Mouse (Mus musculus) lung, embryonic 15.5 days (tissue): ENCODE results near the gene Lama5. TPM values are rescaled to one million over a fixed set of nuclear protein-coding genes. Genes with fewer than 3 reads are reported as not detected.
"Not testable (repeated sequence)": the region's sequence is repeated elsewhere in the genome, so short reads cannot be mapped to it uniquely, and the experiment has no call there.

Experiments
- ATAC-seq: fragments of 200-750 bp; cut with Nextera tagmentation; 2 replicates; pipeline ENCODE4 v1.8.0; 2017; ENCODE audit warnings: moderate number of reproducible peaks, borderline replicate concordance; ENCODE audit not compliant: low FRiP score, low TSS enrichment; ENCODE audit errors: extremely low read depth
- H3K27ac ChIP-seq: fragments of 300-500 bp; sonication (generic); 2 replicates; pipeline ENCODE4 v1.5.1; 2015; ENCODE audit warnings: moderate library complexity, mild to moderate bottlenecking, inconsistent platforms
- H3K27me3 ChIP-seq: fragments of 300-500 bp; sonication (generic); 2 replicates; pipeline ENCODE4 v1.6.1; 2015; ENCODE audit warnings: inconsistent platforms
- H3K36me3 ChIP-seq: fragments of 300-500 bp; sonication (generic); 2 replicates; pipeline ENCODE4 v1.6.1; 2015; ENCODE audit warnings: inconsistent platforms
- H3K4me1 ChIP-seq: fragments of 300-500 bp; sonication (generic); 2 replicates; pipeline ENCODE4 v1.6.1; 2015; ENCODE audit warnings: inconsistent platforms
- H3K4me2 ChIP-seq: fragments of 300-500 bp; sonication (generic); 2 replicates; pipeline ENCODE4 v1.6.1; 2015; ENCODE audit warnings: inconsistent platforms, mild to moderate bottlenecking, moderate library complexity
- H3K4me3 ChIP-seq: fragments of 300-500 bp; sonication (generic); 2 replicates; pipeline ENCODE4 v1.5.1; 2015; ENCODE audit warnings: mild to moderate bottlenecking, inconsistent platforms
- H3K9ac ChIP-seq: fragments of 300-500 bp; sonication (generic); 2 replicates; pipeline ENCODE4 v1.6.1; 2015; ENCODE audit warnings: inconsistent platforms
- H3K9me3 ChIP-seq: fragments of 300-500 bp; sonication (generic); 2 replicates; pipeline ENCODE4 v1.6.1; 2016; ENCODE audit warnings: inconsistent platforms
- WGBS: fragments of 180-500 bp; shearing (Covaris S2); methylation state at CpG from one replicate; pipeline ENCODE4 v1.1.7; 2015; 5-methylcytosine and 5-hydroxymethylcytosine counted together
- polyA plus RNA-seq: library from polyadenylated mRNA; unstranded; fragments of >200 nt; fragmentation: Nextera tagmentation; extraction: Ambion mirVana; gene quantifications from 2 replicates; pipeline ENCODE4 v1.2.1, GENCODE M21; 2015

Gene Lama5
- polyA plus RNA-seq, 1 experiment from 2014 or later, result 83.2 TPM

GRCm38 (mm10) chr2:180260610-180261480 lies 35.2 kb upstream of the Lama5 start:
- Histone ChIP-seq H3K9ac (no peak overlapping the region), H3K4me1 (peaks cover 22% of the 10 kb centered on the region), H3K4me2 (no peak overlapping the region), H3K9me3 (no peaks in the 10 kb centered on the region), H3K27ac (no peak overlapping the region), H3K27me3 (no peaks in the 10 kb centered on the region), H3K4me3 (no peak overlapping the region), H3K36me3 (peaks cover 65% of the 10 kb centered on the region)
- WGBS, result 56% methylated on average over 8 of the region's 8 CpGs
- ATAC-seq, result no peak

DNA sequence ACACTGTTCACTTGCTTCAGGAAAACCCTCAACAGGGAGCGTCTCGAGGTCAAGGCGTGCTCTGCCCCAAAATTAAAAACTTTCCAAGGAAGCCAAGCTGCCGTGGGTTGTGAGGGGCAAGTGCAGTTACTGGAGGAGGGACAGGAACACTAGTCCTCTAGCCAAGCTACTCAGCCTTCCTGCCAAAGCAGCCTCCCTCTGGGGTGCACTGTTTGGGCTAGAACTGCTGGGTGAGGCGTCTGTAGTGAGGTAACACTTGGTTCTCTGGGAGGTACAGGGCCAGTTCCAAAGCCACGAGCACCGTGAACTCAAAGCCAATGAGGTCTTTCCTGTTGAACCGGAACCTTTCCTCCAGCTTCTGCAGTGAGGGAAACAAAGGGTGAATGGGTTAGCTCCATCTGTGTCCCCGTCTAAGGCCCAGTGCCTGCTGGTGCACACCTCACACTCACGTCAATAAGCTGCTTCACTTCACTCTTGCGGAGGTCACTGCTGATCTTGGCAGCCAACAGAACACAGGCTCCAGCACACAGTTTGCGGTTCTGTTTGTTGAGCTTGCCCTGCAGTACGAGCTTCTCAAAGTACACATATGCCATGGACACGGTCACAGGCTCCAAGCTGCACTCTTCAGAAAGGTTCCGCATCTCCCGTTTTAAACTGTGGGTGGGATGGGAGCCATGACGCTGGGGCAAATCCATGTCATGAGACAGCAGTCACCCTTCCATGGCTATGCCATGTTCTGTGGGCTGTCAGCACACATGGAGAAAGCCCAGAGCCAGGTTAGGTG lies 34.4 kb upstream of the Lama5 start:
- not testable (repeated sequence) for H3K27me3 ChIP-seq, ATAC-seq, H3K27ac ChIP-seq, H3K4me3 ChIP-seq, H3K4me2 ChIP-seq, H3K9ac ChIP-seq, H3K9me3 ChIP-seq
- WGBS, result 59% methylated on average over 17 of the region's 17 CpGs
- Histone ChIP-seq H3K36me3 (peaks cover 65% of the 10 kb centered on the region), H3K4me1 (peaks cover 23% of the 10 kb centered on the region)

- not testable (repeated sequence) for H3K9me3 ChIP-seq, ATAC-seq, H3K27ac ChIP-seq, H3K27me3 ChIP-seq, H3K4me2 ChIP-seq, H3K4me3 ChIP-seq, H3K9ac ChIP-seq
- Histone ChIP-seq H3K36me3 (peaks cover 55% of the 10 kb centered on the region), H3K4me1 (peaks cover 23% of the 10 kb centered on the region)
- WGBS, result 64% methylated on average over 10 of the region's 10 CpGs
Observed at GRCm38 (mm10) chr2:180258951-180259484, 33.4 kb upstream of the Lama5 start.

DNA sequence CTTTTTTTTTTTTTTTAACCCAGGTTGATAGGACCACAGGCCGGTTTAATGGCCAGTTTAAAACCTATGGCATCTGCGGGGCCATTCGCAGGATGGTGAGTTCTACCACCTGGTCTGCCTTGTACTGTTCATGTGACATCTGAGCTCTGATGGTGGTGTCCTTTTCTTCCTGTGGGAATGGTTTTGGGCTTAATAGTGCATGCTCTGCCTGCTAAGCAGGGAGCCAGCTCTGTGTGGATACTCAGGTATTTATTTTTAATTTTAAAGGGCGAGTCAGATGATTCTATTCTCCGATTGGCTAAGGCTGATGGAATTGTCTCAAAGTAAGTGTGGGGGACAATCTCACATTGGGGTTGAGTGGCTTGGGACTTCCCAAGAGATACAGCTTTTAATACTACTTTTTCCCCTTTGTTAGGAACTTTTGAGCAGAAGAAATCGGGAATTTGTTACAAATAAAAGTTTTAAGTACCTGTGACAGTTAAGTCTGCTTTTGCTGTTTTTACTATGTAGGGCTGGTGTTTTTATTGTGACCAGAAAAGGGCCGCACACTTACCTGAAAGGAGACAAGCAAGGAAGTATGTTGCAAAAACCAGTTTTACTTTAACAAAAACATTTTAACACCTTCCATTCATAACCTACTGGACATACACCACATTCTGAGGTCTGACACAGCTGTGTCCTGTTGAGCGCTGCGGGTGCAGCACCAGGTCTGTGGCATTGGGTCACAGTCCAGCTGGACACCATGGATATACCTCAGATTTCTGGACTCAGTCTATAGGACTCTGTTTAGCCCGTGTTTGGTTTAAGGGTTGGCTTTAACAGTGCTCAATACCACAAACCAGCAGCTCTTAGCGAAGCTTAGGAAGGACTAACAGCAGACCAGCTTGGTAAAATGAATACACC lies 32.6 kb upstream of the Lama5 start:
- ATAC-seq, result no peak
- Histone ChIP-seq H3K36me3 (peaks cover 47% of the 10 kb centered on the region), H3K9me3 (no peaks in the 10 kb centered on the region), H3K4me3 (peak overlapping the region; percentile 81), H3K4me1 (peaks cover 23% of the 10 kb centered on the region), H3K9ac (peak overlapping the region; percentile 83), H3K27me3 (no peaks in the 10 kb centered on the region), H3K27ac (no peak overlapping the region), H3K4me2 (peak overlapping the region; percentile 81)
- WGBS, result 49% methylated on average over 11 of the region's 11 CpGs

- Histone ChIP-seq H3K4me3 (peak within 1 kb of the TSS; percentile 81), H3K4me2 (peak within 1 kb of the TSS; percentile 81), H3K27ac (peak within 1 kb of the TSS; percentile 93), H3K36me3 (peaks cover 36% of the 10 kb centered on the region), H3K27me3 (no peaks in the 10 kb centered on the region), H3K9me3 (no peaks in the 10 kb centered on the region), H3K9ac (peak within 1 kb of the TSS; percentile 83), H3K4me1 (peaks cover 23% of the 10 kb centered on the region)
- peak; percentile 97 for ATAC-seq
- WGBS, result under 1% methylated on average over 38 of the region's 38 CpGs
Observed at GRCm38 (mm10) chr2:180257001-180257521, 31.4 kb upstream of the Lama5 start, which contains the start of gene Rps21. Gene Rps21 (plus strand): TSS chr2:180257377.

DNA sequence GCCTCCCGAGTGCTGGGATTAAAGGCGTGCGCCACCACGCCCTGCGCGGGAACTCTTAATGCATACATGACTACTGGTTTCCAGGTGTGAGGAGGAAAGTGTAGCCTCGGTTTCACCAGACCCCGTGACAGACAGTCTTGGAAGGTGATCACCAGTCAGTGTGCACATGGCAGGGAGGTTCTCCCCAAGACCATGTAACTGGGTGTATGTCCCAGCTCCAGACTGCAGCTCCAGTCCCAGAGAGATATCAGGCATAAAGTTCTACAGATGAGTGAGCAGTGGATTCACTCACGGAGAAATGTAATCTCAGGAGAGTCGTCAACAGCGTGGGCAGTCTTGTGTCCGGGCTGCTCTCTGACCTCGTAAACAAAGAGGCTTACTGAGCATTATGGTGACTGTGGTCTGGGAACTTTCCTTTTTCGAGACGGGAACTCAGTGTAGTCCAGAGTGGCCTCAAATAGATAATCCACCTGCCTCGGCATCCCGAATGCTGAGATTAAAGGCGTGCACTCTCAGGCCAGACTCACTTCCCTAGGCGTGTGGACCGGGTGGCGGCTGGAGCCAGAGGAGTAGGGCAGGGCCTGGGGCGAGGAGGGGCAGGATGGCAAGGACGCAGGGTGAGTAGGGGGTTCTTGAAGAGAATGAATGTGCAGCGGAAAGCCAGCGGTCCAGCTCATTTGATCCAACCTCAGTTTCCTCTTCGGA lies 30.8 kb upstream of the Lama5 start:
- WGBS, result 23% methylated on average over 26 of the region's 26 CpGs
- peak overlapping the region; percentile 65 for H3K9ac ChIP-seq
- H3K4me1 ChIP-seq, result peaks cover 23% of the 10 kb centered on the region
- H3K4me2 ChIP-seq, result peak overlapping the region; percentile 80
- H3K36me3 ChIP-seq, result peaks cover 30% of the 10 kb centered on the region
- H3K27me3 ChIP-seq, result no peaks in the 10 kb centered on the region
- H3K9me3 ChIP-seq, result no peaks in the 10 kb centered on the region
- peak; percentile 74 for ATAC-seq
- H3K27ac ChIP-seq, result peak overlapping the region; percentile 93
- H3K4me3 ChIP-seq, result peak overlapping the region; percentile 81

GRCm38 (mm10) chr2:180255701-180256100 lies 30.0 kb upstream of the Lama5 start:
- peaks cover 23% of the 10 kb centered on the region for H3K36me3 ChIP-seq
- no peaks in the 10 kb centered on the region for H3K27me3 ChIP-seq
- no peak overlapping the region for H3K9ac ChIP-seq
- no peaks in the 10 kb centered on the region for H3K9me3 ChIP-seq
- ATAC-seq, result no peak
- H3K4me2 ChIP-seq, result peak overlapping the region; percentile 80
- WGBS, result 80% methylated on average over 9 of the region's 9 CpGs
- peak overlapping the region; percentile 81; the same call in 1 of the 2 replicates for H3K4me3 ChIP-seq
- peak overlapping the region; percentile 93; the same call in 1 of the 2 replicates for H3K27ac ChIP-seq
- H3K4me1 ChIP-seq, result peaks cover 23% of the 10 kb centered on the region

GRCm38 (mm10) chr2:180254436-180255209 lies 29.0 kb upstream of the Lama5 start:
- no peaks in the 10 kb centered on the region for H3K27me3 ChIP-seq
- peaks cover 23% of the 10 kb centered on the region for H3K4me1 ChIP-seq
- no peaks in the 10 kb centered on the region for H3K9me3 ChIP-seq
- H3K4me3 ChIP-seq, result no peak overlapping the region
- H3K4me2 ChIP-seq, result no peak overlapping the region
- no peak for ATAC-seq
- no peak overlapping the region for H3K27ac ChIP-seq
- H3K9ac ChIP-seq, result no peak overlapping the region
- 93% methylated on average over 5 of the region's 5 CpGs for WGBS
- peaks cover 15% of the 10 kb centered on the region for H3K36me3 ChIP-seq

DNA sequence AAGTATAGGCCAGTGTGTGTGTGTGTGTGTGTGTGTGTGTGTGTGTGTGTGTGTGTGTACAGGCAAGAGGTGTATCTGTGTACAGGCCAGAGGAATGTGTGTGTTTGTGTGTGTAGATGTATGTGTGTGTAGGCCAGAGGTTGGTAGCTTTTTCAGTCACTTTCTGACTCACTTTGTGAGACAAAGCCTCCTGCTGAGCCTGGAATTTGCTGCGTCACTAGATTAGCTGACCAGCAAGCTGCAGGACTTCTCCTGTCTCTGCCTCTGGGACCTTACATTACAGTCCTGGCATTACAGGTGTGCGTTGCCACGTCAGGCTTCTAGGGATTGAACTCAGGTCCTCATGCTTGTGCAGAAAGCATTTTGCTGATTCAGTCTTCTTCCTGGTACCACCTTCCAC lies 26.2 kb upstream of the Lama5 start:
- no peak for ATAC-seq
- no peaks in the 10 kb centered on the region for H3K27me3 ChIP-seq
- H3K9me3 ChIP-seq, result no peaks in the 10 kb centered on the region
- no peaks in the 10 kb centered on the region for H3K36me3 ChIP-seq
- H3K9ac ChIP-seq, result no peak overlapping the region
- H3K4me2 ChIP-seq, result no peak overlapping the region
- peaks cover 16% of the 10 kb centered on the region for H3K4me1 ChIP-seq
- WGBS, result 60% methylated on average over 3 of the region's 3 CpGs
- H3K4me3 ChIP-seq, result no peak overlapping the region
- no peak overlapping the region for H3K27ac ChIP-seq
